Mouse (Mus musculus): ENCODE measurements around the gene Rwdd3.

GRCm38 (mm10) chr3:121189199-121189598 is 17.7 kb upstream of the Rwdd3 start:
- no peak for TF ChIP-seq CTCF (IDR thresholded peaks at IDR 0.05; ENCODE audit: extremely low read depth, insufficient read depth, insufficient read length, insufficient replicate concordance)
- no peak for TF ChIP-seq POLR2A (IDR thresholded peaks at IDR 0.05; ENCODE audit: low read depth, low read length)

Measured in spleen, adult 2 months (tissue).